Mouse (Mus musculus) liver, postnatal 0 days (tissue): ENCODE data around the gene Adipor2.

ENCODE experiments used
- CTCF ChIP-seq: sonication (generic); IDR thresholded peaks from 2 replicates; pipeline ENCODE4 v1.5.1; 2016; ENCODE audit warnings: antibody characterized with exemption, low read depth
- EP300 ChIP-seq: IDR thresholded peaks from 2 replicates; pipeline ENCODE4 v1.6.1; 2016; ENCODE audit warnings: antibody characterized with exemption, low read depth, mild to moderate bottlenecking

GRCm38 (mm10) chr6:119419412-119419811 lies 1.9 kb upstream of the Adipor2 start:
- TF ChIP-seq CTCF (no peak), EP300 (no peak)
